Mouse (Mus musculus): ENCODE measurements around the gene Gjb4.

GRCm38 (mm10) chr4:127329751-127330150 is 24.1 kb downstream of the Gjb4 start:
- TF ChIP-seq CTCF (IDR thresholded peaks at IDR 0.05; ENCODE audit: insufficient read depth, low read depth, low read length) (no peak), POLR2A (IDR thresholded peaks at IDR 0.05; ENCODE audit: insufficient read depth, low read depth, low read length) (no peak)
